Mouse (Mus musculus): ENCODE data around the gene Bcl2. TPM values are rescaled to one million over a fixed set of nuclear protein-coding genes. Genes with fewer than 3 reads are reported as not detected.

Bcl2 gene
- total RNA-seq (2014; rRNA removed) (13.1 and 15.2 TPM in 2 replicates), polyA plus RNA-seq (2015; fragmentation: Nextera tagmentation; extraction: Ambion mirVana) (9.8 and 10.1 TPM in 2 replicates)

DNA sequence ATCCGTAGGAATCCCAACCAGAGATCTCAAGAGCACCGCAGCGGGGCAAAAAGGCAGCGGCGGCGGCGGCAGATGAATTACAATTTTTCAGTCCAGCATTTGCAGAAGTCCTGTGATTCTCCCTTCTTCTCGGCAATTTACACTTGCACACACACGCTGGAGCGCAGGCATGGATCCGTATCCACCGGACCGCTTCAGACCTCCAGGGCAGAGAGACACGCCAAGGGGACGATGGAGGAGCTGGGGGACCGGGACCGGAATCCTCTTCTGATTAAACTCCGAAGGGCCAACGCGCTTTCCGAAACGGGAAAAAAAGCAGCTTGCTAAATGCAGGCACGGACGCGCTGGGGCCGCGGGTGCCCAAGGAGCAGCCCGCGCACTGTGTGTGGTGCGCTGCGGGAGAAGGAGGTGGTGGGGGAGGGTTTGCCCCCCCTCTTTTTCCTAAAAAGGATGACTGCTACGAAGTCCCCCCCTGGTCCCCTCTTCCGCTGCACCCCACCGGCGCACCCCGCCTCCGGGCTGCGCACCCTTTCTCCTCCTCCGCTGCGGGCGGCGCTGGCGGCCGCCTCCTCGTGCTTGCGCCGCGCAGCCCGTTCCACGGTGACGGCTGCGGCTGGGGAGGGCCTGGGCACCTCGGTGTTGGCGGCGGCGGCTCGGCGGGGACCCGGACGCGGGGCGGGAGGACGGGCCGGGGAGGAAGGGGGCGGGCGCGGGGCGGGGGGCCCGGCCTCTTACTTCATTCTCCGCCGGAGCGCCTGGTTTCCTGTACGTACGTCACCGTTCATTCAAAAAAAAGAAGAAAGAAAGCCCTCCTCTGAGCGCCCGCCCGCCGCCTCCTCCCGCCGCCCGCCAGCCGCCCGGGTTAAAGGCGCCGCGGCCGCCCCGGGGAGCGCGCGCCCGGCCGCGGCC, at the start of gene Bcl2:
Bcl2 (minus strand) TSS at position 654 of the 909 bp plus-strand sequence.
- peak; percentile 87 for ATAC-seq
- Histone ChIP-seq H3K9ac (replicated peaks; ENCODE audit: low read length) (peak within 1 kb of the TSS; percentile 91), H3K4me2 (ENCODE audit: low read depth, low read length) (peak within 1 kb of the TSS; percentile 82), H3K4me1 (ENCODE audit: insufficient read depth, low read length) (peaks cover 16% of the 10 kb centered on the region; the same call in 1 of the 2 replicates), H3K9me3 (ENCODE audit: low read length) (no peaks in the 10 kb centered on the region), H3K4me3 (ENCODE audit: low read length) (peak within 1 kb of the TSS; percentile 79), H3K36me3 (ENCODE audit: insufficient read depth, low read length) (no peaks in the 10 kb centered on the region), H3K27me3 (ENCODE audit: insufficient read depth, low read length) (no peaks in the 10 kb centered on the region), H3K27ac (peak within 1 kb of the TSS; percentile 83)
- TF ChIP-seq CTCF (IDR thresholded peaks at IDR 0.05; ENCODE audit: low read depth) = no peak
- peak; percentile 87 for DNase-seq (ENCODE audit: low spot score)
- WGBS = 1% methylated on average over 64 of the region's 95 CpGs

- ATAC-seq = no peak
- no peaks in the 10 kb centered on the region for H3K27me3 ChIP-seq (ENCODE audit: insufficient read depth, low read length)
- H3K27ac ChIP-seq = no peak overlapping the region
- no peaks in the 10 kb centered on the region for H3K9me3 ChIP-seq (ENCODE audit: low read length)
- H3K4me2 ChIP-seq (ENCODE audit: low read depth, low read length) = peak overlapping the region; percentile 91
- DNase-seq (ENCODE audit: low spot score) = no peak
- H3K36me3 ChIP-seq (ENCODE audit: insufficient read depth, low read length) = peaks cover 7% of the 10 kb centered on the region; the same call in 1 of the 2 replicates
- H3K4me3 ChIP-seq (ENCODE audit: low read length) = no peak overlapping the region
- no peak overlapping the region for H3K9ac ChIP-seq (replicated peaks; ENCODE audit: low read length)
- no peak for TF ChIP-seq CTCF (IDR thresholded peaks at IDR 0.05; ENCODE audit: low read depth)
- WGBS = 84% methylated on average over 3 of the region's 3 CpGs
- H3K4me1 ChIP-seq (ENCODE audit: insufficient read depth, low read length) = peaks cover 9% of the 10 kb centered on the region; the same call in 1 of the 2 replicates
Observed at GRCm38 (mm10) chr1:106760750-106761149, 46.7 kb upstream of the Bcl2 start.

- DNase-seq (ENCODE audit: low spot score) = peak; percentile 99
- H3K27ac ChIP-seq = peak within 1 kb of the TSS; percentile 84
- 3% methylated on average over 50 of the region's 51 CpGs for WGBS
- no peaks in the 10 kb centered on the region for H3K9me3 ChIP-seq (ENCODE audit: low read length)
- H3K27me3 ChIP-seq (ENCODE audit: insufficient read depth, low read length) = no peaks in the 10 kb centered on the region
- peaks cover 4% of the 10 kb centered on the region; the same call in 1 of the 2 replicates for H3K36me3 ChIP-seq (ENCODE audit: insufficient read depth, low read length)
- peaks cover 9% of the 10 kb centered on the region; the same call in 1 of the 2 replicates for H3K4me1 ChIP-seq (ENCODE audit: insufficient read depth, low read length)
- H3K4me3 ChIP-seq (ENCODE audit: low read length) = peak within 1 kb of the TSS; percentile 80
- peak within 1 kb of the TSS; percentile 91 for H3K4me2 ChIP-seq (ENCODE audit: low read depth, low read length)
- peak within 1 kb of the TSS; percentile 57 for H3K9ac ChIP-seq (replicated peaks; ENCODE audit: low read length)
- TF ChIP-seq CTCF (IDR thresholded peaks at IDR 0.05; ENCODE audit: low read depth) = peak; percentile 43
- ATAC-seq = peak; percentile 100
Observed at GRCm38 (mm10) chr1:106759572-106760435, 45.7 kb upstream of the Bcl2 start, which contains the start of gene Kdsr. Kdsr (minus strand) TSS chr1:106759727.

GRCm38 (mm10) chr1:106758734-106759571, 44.9 kb upstream of the Bcl2 start:
- DNase-seq (ENCODE audit: low spot score) (peak; percentile 35), ATAC-seq (peak; percentile 25)
- Histone ChIP-seq H3K36me3 (ENCODE audit: insufficient read depth, low read length) (no peaks in the 10 kb centered on the region), H3K27me3 (ENCODE audit: insufficient read depth, low read length) (no peaks in the 10 kb centered on the region), H3K4me2 (ENCODE audit: low read depth, low read length) (peak overlapping the region; percentile 91), H3K4me1 (ENCODE audit: insufficient read depth, low read length) (peaks cover 9% of the 10 kb centered on the region; the same call in 1 of the 2 replicates), H3K9me3 (ENCODE audit: low read length) (no peaks in the 10 kb centered on the region), H3K9ac (replicated peaks; ENCODE audit: low read length) (peak overlapping the region; percentile 57), H3K4me3 (ENCODE audit: low read length) (peak overlapping the region; percentile 80), H3K27ac (peak overlapping the region; percentile 81)
- no peak for TF ChIP-seq CTCF (IDR thresholded peaks at IDR 0.05; ENCODE audit: low read depth)
- 3% methylated on average over 34 of the region's 34 CpGs for WGBS

- ATAC-seq (no peak), DNase-seq (ENCODE audit: low spot score) (no peak)
- Histone ChIP-seq H3K9ac (replicated peaks; ENCODE audit: low read length) (no peak overlapping the region), H3K36me3 (ENCODE audit: insufficient read depth, low read length) (0 out of 2 replicates have a peak, but pooled peaks cover 3% of the 10 kb centered on the region), H3K4me3 (ENCODE audit: low read length) (no peak overlapping the region), H3K27me3 (ENCODE audit: insufficient read depth, low read length) (no peaks in the 10 kb centered on the region), H3K4me1 (ENCODE audit: insufficient read depth, low read length) (peaks cover 9% of the 10 kb centered on the region; the same call in 1 of the 2 replicates), H3K27ac (no peak overlapping the region), H3K9me3 (ENCODE audit: low read length) (no peaks in the 10 kb centered on the region), H3K4me2 (ENCODE audit: low read depth, low read length) (no peak overlapping the region)
- 89% methylated on average over 4 of the region's 4 CpGs for WGBS
- no peak for TF ChIP-seq CTCF (IDR thresholded peaks at IDR 0.05; ENCODE audit: low read depth)
Observed at GRCm38 (mm10) chr1:106756633-106757032, 42.6 kb upstream of the Bcl2 start.

Data from hindbrain, postnatal 0 days (tissue).